Mouse (Mus musculus): Measurements from ENCODE around the gene Dhx8. TPM values are rescaled to one million over a fixed set of nuclear protein-coding genes. Genes with fewer than 3 reads are reported as not detected.

Dhx8 gene
- polyA plus RNA-seq, 1 experiment from 2014 or later, result 47.4 TPM

- ATAC-seq (ENCODE audit: low FRiP score, low read depth), result no peak
- Histone ChIP-seq H3K4me3 (no peak overlapping the region), H3K4me2 (replicated peaks) (no peak overlapping the region), H3K27ac (no peak overlapping the region), H3K27me3 (no peaks in the 10 kb centered on the region), H3K4me1 (no peaks in the 10 kb centered on the region), H3K9me3 (no peaks in the 10 kb centered on the region), H3K9ac (no peak overlapping the region), H3K36me3 (peaks cover 93% of the 10 kb centered on the region)
- WGBS, result 97% methylated on average over 3 of the region's 3 CpGs
Observed at GRCm38 (mm10) chr11:101759530-101759929, 26.8 kb downstream of the Dhx8 start.

GRCm38 (mm10) chr11:101763723-101764122 is 31.0 kb downstream of the Dhx8 start:
- Histone ChIP-seq H3K27ac (no peak overlapping the region), H3K36me3 (peaks cover 93% of the 10 kb centered on the region), H3K27me3 (no peaks in the 10 kb centered on the region), H3K4me1 (no peaks in the 10 kb centered on the region), H3K4me3 (no peak overlapping the region), H3K9ac (no peak overlapping the region), H3K4me2 (replicated peaks) (no peak overlapping the region), H3K9me3 (no peaks in the 10 kb centered on the region)
- ATAC-seq (ENCODE audit: low FRiP score, low read depth), result no peak
- WGBS, result 60% methylated on average over 7 of the region's 7 CpGs

GRCm38 (mm10) chr11:101764546-101764945 is 31.8 kb downstream of the Dhx8 start:
- Histone ChIP-seq H3K4me3 (no peak overlapping the region), H3K4me1 (no peaks in the 10 kb centered on the region), H3K36me3 (peaks cover 93% of the 10 kb centered on the region), H3K9ac (no peak overlapping the region), H3K27ac (no peak overlapping the region), H3K4me2 (replicated peaks) (no peak overlapping the region), H3K27me3 (no peaks in the 10 kb centered on the region), H3K9me3 (no peaks in the 10 kb centered on the region)
- 90% methylated on average over 8 of the region's 8 CpGs for WGBS
- ATAC-seq (ENCODE audit: low FRiP score, low read depth), result no peak

- H3K4me2 ChIP-seq (replicated peaks), result no peak overlapping the region
- 0 out of 2 replicates have a peak, but pooled peaks cover 3% of the 10 kb centered on the region for H3K27me3 ChIP-seq
- H3K9me3 ChIP-seq, result no peaks in the 10 kb centered on the region
- no peak overlapping the region for H3K9ac ChIP-seq
- H3K4me3 ChIP-seq, result no peak overlapping the region
- no peak for ATAC-seq (ENCODE audit: low FRiP score, low read depth)
- H3K4me1 ChIP-seq, result peaks cover 8% of the 10 kb centered on the region
- peaks cover 74% of the 10 kb centered on the region for H3K36me3 ChIP-seq
- WGBS, result 86% methylated on average over 5 of the region's 5 CpGs
- no peak overlapping the region for H3K27ac ChIP-seq
Observed at GRCm38 (mm10) chr11:101767326-101767725, 34.6 kb downstream of the Dhx8 start.

- H3K4me1 ChIP-seq, result peaks cover 15% of the 10 kb centered on the region
- 89% methylated on average over 6 of the region's 6 CpGs for WGBS
- H3K36me3 ChIP-seq, result peaks cover 65% of the 10 kb centered on the region
Observed at GRCm38 (mm10) chr11:101768721-101769120, 36.0 kb downstream of the Dhx8 start.

GRCm38 (mm10) chr11:101770266-101770665 is 37.5 kb downstream of the Dhx8 start:
- no peak for ATAC-seq (ENCODE audit: low FRiP score, low read depth)
- peaks cover 15% of the 10 kb centered on the region for H3K4me1 ChIP-seq
- H3K9ac ChIP-seq, result no peak overlapping the region
- 94% methylated on average over 12 of the region's 12 CpGs for WGBS
- no peak overlapping the region for H3K27ac ChIP-seq
- H3K27me3 ChIP-seq, result peaks cover 10% of the 10 kb centered on the region
- no peaks in the 10 kb centered on the region for H3K9me3 ChIP-seq
- no peak overlapping the region for H3K4me2 ChIP-seq (replicated peaks)
- H3K4me3 ChIP-seq, result no peak overlapping the region
- H3K36me3 ChIP-seq, result peaks cover 55% of the 10 kb centered on the region

More at GRCm38 (mm10) chr11:101768721-101769120, 36.0 kb downstream of the Dhx8 start:
- Histone ChIP-seq H3K9ac (no peak overlapping the region), H3K4me2 (replicated peaks) (no peak overlapping the region), H3K27ac (no peak overlapping the region), H3K27me3 (peaks cover 6% of the 10 kb centered on the region), H3K4me3 (no peak overlapping the region), H3K9me3 (no peaks in the 10 kb centered on the region)
- ATAC-seq (ENCODE audit: low FRiP score, low read depth), result no peak

- ATAC-seq (ENCODE audit: low FRiP score, low read depth), result peak; percentile 42
- Histone ChIP-seq H3K27me3 (peaks cover 10% of the 10 kb centered on the region), H3K9me3 (no peaks in the 10 kb centered on the region), H3K9ac (no peak overlapping the region), H3K4me1 (peaks cover 15% of the 10 kb centered on the region), H3K4me2 (replicated peaks) (peak overlapping the region; percentile 66), H3K27ac (no peak overlapping the region), H3K36me3 (peaks cover 39% of the 10 kb centered on the region), H3K4me3 (peak overlapping the region; percentile 36)
- 8% methylated on average over 5 of the region's 5 CpGs for WGBS
Observed at GRCm38 (mm10) chr11:101772027-101772426, 39.3 kb downstream of the Dhx8 start.

- no peak overlapping the region for H3K27ac ChIP-seq
- WGBS, result under 1% methylated on average over 16 of the region's 16 CpGs
- H3K9me3 ChIP-seq, result no peaks in the 10 kb centered on the region
- peak overlapping the region; percentile 36 for H3K4me3 ChIP-seq
- peaks cover 35% of the 10 kb centered on the region for H3K36me3 ChIP-seq
- H3K4me2 ChIP-seq (replicated peaks), result peak overlapping the region; percentile 66
- H3K9ac ChIP-seq, result no peak overlapping the region
- peak; percentile 93 for ATAC-seq (ENCODE audit: low FRiP score, low read depth)
- peaks cover 15% of the 10 kb centered on the region for H3K4me1 ChIP-seq
- H3K27me3 ChIP-seq, result peaks cover 10% of the 10 kb centered on the region
Observed at GRCm38 (mm10) chr11:101772449-101772848, 39.7 kb downstream of the Dhx8 start.

- Histone ChIP-seq H3K4me1 (peaks cover 12% of the 10 kb centered on the region), H3K4me2 (replicated peaks) (no peak overlapping the region), H3K27ac (no peak overlapping the region), H3K36me3 (peaks cover 6% of the 10 kb centered on the region; the same call in 1 of the 2 replicates), H3K9ac (no peak overlapping the region), H3K4me3 (no peak overlapping the region), H3K9me3 (no peaks in the 10 kb centered on the region), H3K27me3 (peaks cover 7% of the 10 kb centered on the region)
- ATAC-seq (ENCODE audit: low FRiP score, low read depth), result no peak
- WGBS, result 81% methylated on average over 4 of the region's 4 CpGs
Observed at GRCm38 (mm10) chr11:101776846-101777245, 44.1 kb downstream of the Dhx8 start.

GRCm38 (mm10) chr11:101783135-101783534 is 50.4 kb downstream of the Dhx8 start:
- H3K4me1 ChIP-seq, result peaks cover 23% of the 10 kb centered on the region
- no peaks in the 10 kb centered on the region for H3K9me3 ChIP-seq
- H3K9ac ChIP-seq, result no peak overlapping the region
- ATAC-seq (ENCODE audit: low FRiP score, low read depth), result no peak
- no peaks in the 10 kb centered on the region for H3K36me3 ChIP-seq
- peaks cover 51% of the 10 kb centered on the region for H3K27me3 ChIP-seq
- H3K4me2 ChIP-seq (replicated peaks), result peak overlapping the region; percentile 96
- WGBS, result 52% methylated on average over 1 of the region's 1 CpGs
- no peak overlapping the region for H3K27ac ChIP-seq
- no peak overlapping the region for H3K4me3 ChIP-seq

GRCm38 (mm10) chr11:101783584-101783983 is 50.9 kb downstream of the Dhx8 start:
- Histone ChIP-seq H3K27me3 (peaks cover 56% of the 10 kb centered on the region), H3K4me2 (replicated peaks) (peak overlapping the region; percentile 96), H3K36me3 (no peaks in the 10 kb centered on the region), H3K4me1 (peaks cover 23% of the 10 kb centered on the region), H3K4me3 (peak overlapping the region; percentile 60), H3K9me3 (no peaks in the 10 kb centered on the region), H3K27ac (no peak overlapping the region), H3K9ac (peak overlapping the region; percentile 73; the same call in 1 of the 2 replicates)
- ATAC-seq (ENCODE audit: low FRiP score, low read depth), result no peak
- 14% methylated on average over 9 of the region's 9 CpGs for WGBS

- Histone ChIP-seq H3K36me3 (no peaks in the 10 kb centered on the region), H3K27ac (peak overlapping the region; percentile 69; the same call in 1 of the 2 replicates), H3K4me3 (peak overlapping the region; percentile 60), H3K9ac (peak overlapping the region; percentile 73), H3K4me2 (replicated peaks) (peak overlapping the region; percentile 96), H3K9me3 (no peaks in the 10 kb centered on the region), H3K4me1 (peaks cover 23% of the 10 kb centered on the region), H3K27me3 (peaks cover 57% of the 10 kb centered on the region)
- no peak for ATAC-seq (ENCODE audit: low FRiP score, low read depth)
- 2% methylated on average over 19 of the region's 19 CpGs for WGBS
Observed at GRCm38 (mm10) chr11:101784072-101784471, 51.4 kb downstream of the Dhx8 start.

GRCm38 (mm10) chr11:101784488-101785142 is 51.9 kb downstream of the Dhx8 start:
- Histone ChIP-seq H3K9me3 (no peaks in the 10 kb centered on the region), H3K27ac (peak overlapping the region; percentile 69), H3K36me3 (no peaks in the 10 kb centered on the region), H3K4me3 (peak overlapping the region; percentile 60), H3K9ac (peak overlapping the region; percentile 73), H3K27me3 (peaks cover 57% of the 10 kb centered on the region), H3K4me1 (peaks cover 23% of the 10 kb centered on the region), H3K4me2 (replicated peaks) (peak overlapping the region; percentile 96)
- peak; percentile 57 for ATAC-seq (ENCODE audit: low FRiP score, low read depth)
- WGBS, result under 1% methylated on average over 51 of the region's 67 CpGs
